Mouse (Mus musculus) liver, embryonic 14.5 days (tissue): ENCODE results near the gene Eomes.

Experiments used
- CTCF ChIP-seq: IDR thresholded peaks from 2 replicates; pipeline ENCODE4 v1.5.1; 2016; ENCODE audit warnings: antibody characterized with exemption, low read depth, control low read depth
- EP300 ChIP-seq: IDR thresholded peaks from 2 replicates; pipeline ENCODE4 v1.6.1; 2016; ENCODE audit warnings: antibody characterized with exemption, low read depth

- TF ChIP-seq CTCF (no peak), EP300 (no peak)
Observed at GRCm38 (mm10) chr9:118496952-118497351, 18.9 kb downstream of the Eomes start.
